Mouse (Mus musculus) embryonic fibroblast, embryonic 13.5 days (primary cell): ENCODE measurements around the gene Hs1bp3.

Experiments used
- CTCF ChIP-seq: IDR thresholded peaks from 2 replicates; pipeline ENCODE4 v1.5.1; 2011; ENCODE audit warnings: mild to moderate bottlenecking, control low read depth, low read length, moderate library complexity, borderline replicate concordance; ENCODE audit not compliant: insufficient read depth
- POLR2A ChIP-seq: IDR thresholded peaks from 2 replicates; pipeline ENCODE4 v1.6.1; 2011; ENCODE audit warnings: low read depth, mild to moderate bottlenecking, control low read depth, low read length, moderate library complexity

DNA sequence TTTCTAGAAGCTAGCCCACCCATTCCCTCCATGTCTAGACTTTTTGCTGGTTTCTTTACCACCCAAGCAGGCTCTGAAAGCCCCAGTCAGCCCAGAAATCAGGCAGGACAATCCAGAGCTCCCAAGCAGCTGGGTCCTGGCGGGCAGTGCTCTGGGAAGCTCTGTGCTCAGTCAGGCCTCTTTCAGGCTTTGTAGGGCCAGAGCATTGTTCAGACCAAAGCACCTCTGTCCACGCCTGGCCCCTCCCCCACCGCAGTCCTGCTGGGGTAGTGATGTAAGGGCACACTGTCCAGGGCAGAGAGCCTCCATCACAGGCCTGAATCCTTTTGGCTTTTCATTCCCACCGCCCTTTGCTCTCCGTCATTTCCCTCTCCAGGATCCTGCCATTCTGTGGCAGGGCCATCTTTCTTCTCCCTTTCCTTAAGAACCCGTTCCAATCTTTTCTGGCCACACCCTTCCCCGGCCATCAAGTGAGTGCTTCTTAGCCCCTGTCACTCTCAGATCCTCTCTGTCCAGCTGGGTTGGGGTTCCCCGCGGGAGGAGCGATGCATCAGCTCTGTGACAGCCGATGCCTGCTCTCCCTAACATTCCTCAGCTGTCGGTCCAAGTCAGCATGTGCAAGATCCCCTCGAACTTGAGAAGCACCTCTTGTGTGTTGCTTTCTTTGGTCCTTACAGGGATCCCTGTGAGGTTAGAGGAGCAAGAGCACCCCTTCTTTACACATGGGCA lies 26.5 kb downstream of the Hs1bp3 start:
- no peak for TF ChIP-seq POLR2A
- TF ChIP-seq CTCF, result no peak
